Mouse (Mus musculus) ES-Bruce4 (cell line): ENCODE measurements around the gene Tctn1. TPM values are rescaled to one million over a fixed set of nuclear protein-coding genes. Genes with fewer than 3 reads are reported as not detected.
A peak's percentile ranks its signal among the peaks of the same experiment; 100 is the strongest.

Source experiments
- H3K27ac ChIP-seq: 2 replicates; pipeline ENCODE4 v1.5.1; 2012; ENCODE audit warnings: low read length, inconsistent platforms; ENCODE audit not compliant: insufficient read depth
- H3K27me3 ChIP-seq: 2 replicates; pipeline ENCODE4 v1.6.1; 2012; ENCODE audit warnings: mild to moderate bottlenecking, low read length, inconsistent platforms; ENCODE audit not compliant: control insufficient read depth, poor library complexity, insufficient read depth, severe bottlenecking
- H3K36me3 ChIP-seq: 2 replicates; pipeline ENCODE4 v1.6.1; 2012; ENCODE audit warnings: inconsistent platforms, mild to moderate bottlenecking, low read length, moderate library complexity; ENCODE audit not compliant: control insufficient read depth, poor library complexity, insufficient read depth, severe bottlenecking
- H3K4me1 ChIP-seq: one replicate; pipeline ENCODE4 v1.8.1; 2011; ENCODE audit warnings: low read length; ENCODE audit not compliant: control insufficient read depth, insufficient read depth
- H3K4me3 ChIP-seq: 2 replicates; pipeline ENCODE4 v1.5.1; 2011; ENCODE audit warnings: low read depth, mild to moderate bottlenecking, low read length
- H3K9ac ChIP-seq: 2 replicates; pipeline ENCODE4 v1.6.1; 2012; ENCODE audit warnings: low read depth, mild to moderate bottlenecking, inconsistent platforms; ENCODE audit not compliant: poor library complexity, severe bottlenecking
- H3K9me3 ChIP-seq: replicated peaks from 2 replicates; pipeline ENCODE4 v1.6.1; 2012; ENCODE audit warnings: mild to moderate bottlenecking, low read length, inconsistent platforms; ENCODE audit not compliant: control insufficient read depth, poor library complexity, insufficient read depth, severe bottlenecking
- CTCF ChIP-seq: IDR thresholded peaks from one replicate; pipeline ENCODE4 v1.8.1; 2011; ENCODE audit warnings: low read depth, low read length
- EP300 ChIP-seq: IDR thresholded peaks from 2 replicates; pipeline ENCODE4 v1.6.1; 2011; ENCODE audit warnings: low read depth, low read length; ENCODE audit not compliant: insufficient read depth
- POLR2A ChIP-seq: IDR thresholded peaks from one replicate; pipeline ENCODE4 v1.8.1; 2011; ENCODE audit warnings: low read length; ENCODE audit not compliant: insufficient read depth
- polyA plus RNA-seq: library from polyadenylated mRNA; stranded (reverse); fragments of >200 nt; gene quantifications from 2 replicates; pipeline ENCODE4 v1.2.4, GENCODE M21; 2011; ENCODE audit warnings: low read depth; ENCODE audit not compliant: missing spikeins, insufficient read depth, insufficient read length

Tctn1 gene
- polyA plus RNA-seq, 1 experiment: 18.3 TPM

GRCm38 (mm10) chr5:122294219-122294735 is 30.0 kb upstream of the Tctn1 start:
- Histone ChIP-seq H3K9ac (no peak overlapping the region), H3K4me3 (no peak overlapping the region), H3K27me3 (no peaks in the 10 kb centered on the region), H3K4me1 (peaks cover 9% of the 10 kb centered on the region), H3K36me3 (no peaks in the 10 kb centered on the region), H3K27ac (no peak overlapping the region), H3K9me3 (no peaks in the 10 kb centered on the region)
- TF ChIP-seq CTCF: no peak
- peak; percentile 68 for TF ChIP-seq EP300

- Histone ChIP-seq H3K27ac (no peak overlapping the region), H3K9me3 (no peaks in the 10 kb centered on the region), H3K9ac (no peak overlapping the region), H3K4me1 (peaks cover 9% of the 10 kb centered on the region), H3K4me3 (no peak overlapping the region), H3K36me3 (peaks cover 3% of the 10 kb centered on the region; the same call in 1 of the 2 replicates), H3K27me3 (no peaks in the 10 kb centered on the region)
- TF ChIP-seq EP300 (no peak), CTCF (no peak), POLR2A (no peak)
Observed at GRCm38 (mm10) chr5:122293131-122293530, 28.9 kb upstream of the Tctn1 start.

- no peak overlapping the region for H3K9ac ChIP-seq
- no peak for TF ChIP-seq POLR2A
- no peak for TF ChIP-seq CTCF
- no peak for TF ChIP-seq EP300
- H3K4me3 ChIP-seq: no peak overlapping the region
- peaks cover 9% of the 10 kb centered on the region for H3K4me1 ChIP-seq
- no peak overlapping the region for H3K27ac ChIP-seq
- no peaks in the 10 kb centered on the region for H3K27me3 ChIP-seq
- H3K9me3 ChIP-seq: no peaks in the 10 kb centered on the region
- peaks cover 6% of the 10 kb centered on the region; the same call in 1 of the 2 replicates for H3K36me3 ChIP-seq
Observed at GRCm38 (mm10) chr5:122291553-122292339, 27.5 kb upstream of the Tctn1 start.

GRCm38 (mm10) chr5:122291149-122291548 is 26.9 kb upstream of the Tctn1 start:
- peaks cover 9% of the 10 kb centered on the region for H3K4me1 ChIP-seq
- no peak overlapping the region for H3K9ac ChIP-seq
- H3K36me3 ChIP-seq: peaks cover 6% of the 10 kb centered on the region; the same call in 1 of the 2 replicates
- H3K4me3 ChIP-seq: no peak overlapping the region
- H3K27me3 ChIP-seq: no peaks in the 10 kb centered on the region
- no peaks in the 10 kb centered on the region for H3K9me3 ChIP-seq
- no peak overlapping the region for H3K27ac ChIP-seq
- no peak for TF ChIP-seq CTCF
- no peak for TF ChIP-seq EP300
- TF ChIP-seq POLR2A: no peak

GRCm38 (mm10) chr5:122288147-122288811 is 24.0 kb upstream of the Tctn1 start:
- no peaks in the 10 kb centered on the region for H3K9me3 ChIP-seq
- no peaks in the 10 kb centered on the region for H3K27me3 ChIP-seq
- TF ChIP-seq POLR2A: no peak
- TF ChIP-seq EP300: no peak
- TF ChIP-seq CTCF: no peak
- no peak overlapping the region for H3K4me3 ChIP-seq
- H3K9ac ChIP-seq: no peak overlapping the region
- no peak overlapping the region for H3K27ac ChIP-seq
- peaks cover 2% of the 10 kb centered on the region for H3K4me1 ChIP-seq
- peaks cover 6% of the 10 kb centered on the region; the same call in 1 of the 2 replicates for H3K36me3 ChIP-seq

GRCm38 (mm10) chr5:122287026-122287425 is 22.8 kb upstream of the Tctn1 start:
- peaks cover 6% of the 10 kb centered on the region; the same call in 1 of the 2 replicates for H3K36me3 ChIP-seq
- H3K4me1 ChIP-seq: peaks cover 2% of the 10 kb centered on the region
- H3K27me3 ChIP-seq: no peaks in the 10 kb centered on the region
- no peak overlapping the region for H3K9ac ChIP-seq
- no peaks in the 10 kb centered on the region for H3K9me3 ChIP-seq
- TF ChIP-seq POLR2A: no peak
- TF ChIP-seq EP300: no peak
- no peak for TF ChIP-seq CTCF
- H3K27ac ChIP-seq: no peak overlapping the region
- H3K4me3 ChIP-seq: no peak overlapping the region
